Mouse (Mus musculus): ENCODE results near the gene Phox2b. TPM values are rescaled to one million over a fixed set of nuclear protein-coding genes. Genes with fewer than 3 reads are reported as not detected.

Phox2b gene
- polyA plus RNA-seq, 1 experiment: not detected

DNA sequence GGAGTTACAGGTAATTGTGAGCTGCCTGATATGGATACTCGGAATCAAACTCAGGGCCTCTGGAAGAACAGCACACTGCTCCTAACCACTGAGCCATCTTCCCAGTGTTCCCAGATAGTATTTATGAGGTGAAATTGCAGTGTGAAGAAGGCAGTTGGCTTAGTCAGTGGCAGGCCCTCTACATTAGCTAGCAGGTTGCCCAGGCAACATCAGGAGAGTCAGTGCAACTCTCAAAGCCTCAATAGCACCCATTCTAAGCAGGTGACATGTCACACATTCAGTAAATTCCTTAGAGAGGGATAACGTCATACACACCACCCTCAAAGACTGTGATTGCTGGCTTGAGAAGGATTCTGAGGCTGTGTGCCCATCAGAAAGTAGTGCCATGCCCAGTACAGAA is 32.6 kb upstream of the Phox2b start:
- Histone ChIP-seq H3K4me3 (ENCODE audit: low read depth, low read length) (no peak overlapping the region), H3K9ac (ENCODE audit: low read depth, poor library complexity, severe bottlenecking) (no peak overlapping the region), H3K27ac (ENCODE audit: insufficient read depth, low read length) (no peak overlapping the region), H3K4me1 (ENCODE audit: control insufficient read depth, insufficient read depth, low read length) (no peaks in the 10 kb centered on the region), H3K9me3 (replicated peaks; ENCODE audit: control insufficient read depth, insufficient read depth, low read length, poor library complexity, severe bottlenecking) (no peaks in the 10 kb centered on the region; the same call in 1 of the 2 replicates), H3K36me3 (ENCODE audit: control insufficient read depth, insufficient read depth, low read length, poor library complexity, severe bottlenecking) (no peaks in the 10 kb centered on the region), H3K27me3 (ENCODE audit: control insufficient read depth, insufficient read depth, low read length, poor library complexity, severe bottlenecking) (no peaks in the 10 kb centered on the region)
- TF ChIP-seq POLR2A (IDR thresholded peaks at IDR 0.05; ENCODE audit: insufficient read depth, low read length) (no peak), EP300 (IDR thresholded peaks at IDR 0.05; ENCODE audit: insufficient read depth, low read depth, low read length) (no peak), CTCF (IDR thresholded peaks at IDR 0.05; ENCODE audit: low read depth, low read length) (no peak)

DNA sequence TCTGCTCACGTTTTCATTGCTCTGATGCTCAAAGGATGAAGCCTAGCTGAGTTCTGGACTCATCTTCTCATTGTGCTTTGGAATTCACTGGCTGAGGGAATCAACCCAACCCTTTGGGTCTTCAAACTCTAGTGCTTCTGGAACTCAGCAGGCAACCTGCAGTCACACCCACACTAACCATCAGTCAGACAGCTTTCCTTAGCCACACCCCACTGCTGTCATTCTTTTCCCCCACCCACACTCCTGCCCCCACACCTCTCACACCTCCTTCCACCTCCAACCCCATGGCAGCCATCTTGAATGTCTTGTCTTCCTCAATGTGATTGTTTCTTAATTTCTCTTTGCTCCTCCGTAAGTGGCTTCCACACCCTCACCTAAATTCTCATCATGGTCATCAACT is 7.2 kb upstream of the Phox2b start:
- TF ChIP-seq EP300 (IDR thresholded peaks at IDR 0.05; ENCODE audit: insufficient read depth, low read depth, low read length) (no peak), POLR2A (IDR thresholded peaks at IDR 0.05; ENCODE audit: insufficient read depth, low read length) (no peak), CTCF (IDR thresholded peaks at IDR 0.05; ENCODE audit: low read depth, low read length) (no peak)
- no peaks in the 10 kb centered on the region for H3K36me3 ChIP-seq (ENCODE audit: control insufficient read depth, insufficient read depth, low read length, poor library complexity, severe bottlenecking)
- H3K9ac ChIP-seq (ENCODE audit: low read depth, poor library complexity, severe bottlenecking): no peak overlapping the region
- H3K9me3 ChIP-seq (replicated peaks; ENCODE audit: control insufficient read depth, insufficient read depth, low read length, poor library complexity, severe bottlenecking): no peaks in the 10 kb centered on the region
- H3K27me3 ChIP-seq (ENCODE audit: control insufficient read depth, insufficient read depth, low read length, poor library complexity, severe bottlenecking): peaks cover 5% of the 10 kb centered on the region
- H3K4me3 ChIP-seq (ENCODE audit: low read depth, low read length): no peak overlapping the region
- H3K27ac ChIP-seq (ENCODE audit: insufficient read depth, low read length): no peak overlapping the region
- no peaks in the 10 kb centered on the region for H3K4me1 ChIP-seq (ENCODE audit: control insufficient read depth, insufficient read depth, low read length)

DNA sequence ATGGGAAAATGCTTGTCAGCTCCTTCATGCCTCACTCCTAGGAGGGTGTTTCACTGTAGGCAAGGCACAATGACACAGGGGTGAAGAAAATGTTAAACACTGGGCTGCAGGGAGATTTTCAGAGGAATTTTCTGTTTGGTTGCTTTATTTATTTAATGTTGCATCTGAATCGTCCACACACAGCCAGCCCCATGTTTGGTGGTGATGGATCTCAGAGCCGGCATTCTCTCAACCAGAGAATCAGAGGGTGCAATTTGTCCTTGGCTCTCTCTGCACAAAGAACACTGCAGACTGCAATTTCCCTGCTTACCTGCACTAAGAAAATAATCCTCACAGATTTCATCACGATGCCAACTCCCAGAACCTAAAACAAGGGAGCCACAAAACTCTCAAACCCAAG is 3.9 kb upstream of the Phox2b start:
- no peak overlapping the region for H3K27ac ChIP-seq (ENCODE audit: insufficient read depth, low read length)
- H3K9ac ChIP-seq (ENCODE audit: low read depth, poor library complexity, severe bottlenecking): no peak overlapping the region
- no peaks in the 10 kb centered on the region for H3K36me3 ChIP-seq (ENCODE audit: control insufficient read depth, insufficient read depth, low read length, poor library complexity, severe bottlenecking)
- no peak overlapping the region for H3K4me3 ChIP-seq (ENCODE audit: low read depth, low read length)
- TF ChIP-seq EP300 (IDR thresholded peaks at IDR 0.05; ENCODE audit: insufficient read depth, low read depth, low read length) (no peak), CTCF (IDR thresholded peaks at IDR 0.05; ENCODE audit: low read depth, low read length) (no peak), POLR2A (IDR thresholded peaks at IDR 0.05; ENCODE audit: insufficient read depth, low read length) (no peak)
- H3K27me3 ChIP-seq (ENCODE audit: control insufficient read depth, insufficient read depth, low read length, poor library complexity, severe bottlenecking): peaks cover 19% of the 10 kb centered on the region
- H3K4me1 ChIP-seq (ENCODE audit: control insufficient read depth, insufficient read depth, low read length): no peaks in the 10 kb centered on the region
- no peaks in the 10 kb centered on the region for H3K9me3 ChIP-seq (replicated peaks; ENCODE audit: control insufficient read depth, insufficient read depth, low read length, poor library complexity, severe bottlenecking)

DNA sequence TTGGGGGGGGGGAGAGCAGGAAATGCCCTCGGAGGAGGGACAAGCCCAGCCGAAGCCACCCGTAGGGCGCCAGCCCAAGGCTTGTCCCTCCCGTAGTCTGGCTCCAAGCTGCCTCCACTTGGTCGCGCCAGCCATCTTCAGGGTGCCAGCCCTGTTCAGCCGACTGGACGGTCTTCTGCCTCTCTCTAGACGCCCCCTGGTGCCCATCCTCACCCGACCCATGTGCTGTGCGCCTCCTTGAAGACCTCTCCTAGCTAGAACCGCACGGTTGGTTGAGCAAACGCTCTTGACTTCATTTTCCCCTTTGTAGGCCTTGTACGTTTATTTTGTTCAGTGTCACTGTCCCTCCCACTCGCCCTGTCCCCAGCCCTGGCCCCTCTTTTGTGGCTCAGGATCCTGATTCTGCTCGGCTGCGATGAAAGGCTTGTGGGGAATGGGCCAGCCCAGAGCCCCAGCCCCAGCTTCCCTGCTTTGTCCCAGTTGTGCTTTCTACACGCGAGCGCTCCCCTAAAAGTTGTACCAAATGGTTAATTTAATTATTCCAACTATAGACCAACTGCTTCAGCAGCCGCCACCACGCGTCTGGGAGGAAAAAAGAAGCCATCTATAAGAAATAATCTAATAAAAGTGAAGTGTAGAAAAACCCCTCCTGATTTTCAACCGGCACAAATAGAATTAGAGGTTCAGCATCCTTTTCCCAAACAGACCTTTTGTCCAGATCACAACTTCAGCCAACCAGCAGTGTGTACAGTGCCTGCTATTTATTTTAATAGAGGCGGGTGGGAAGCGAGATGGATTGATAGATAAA is 2.9 kb upstream of the Phox2b start:
- H3K9ac ChIP-seq (ENCODE audit: low read depth, poor library complexity, severe bottlenecking): no peak overlapping the region
- H3K4me3 ChIP-seq (ENCODE audit: low read depth, low read length): no peak overlapping the region
- no peak overlapping the region for H3K27ac ChIP-seq (ENCODE audit: insufficient read depth, low read length)
- H3K9me3 ChIP-seq (replicated peaks; ENCODE audit: control insufficient read depth, insufficient read depth, low read length, poor library complexity, severe bottlenecking): no peaks in the 10 kb centered on the region
- H3K27me3 ChIP-seq (ENCODE audit: control insufficient read depth, insufficient read depth, low read length, poor library complexity, severe bottlenecking): peaks cover 29% of the 10 kb centered on the region
- peak; percentile 40 for TF ChIP-seq CTCF (IDR thresholded peaks at IDR 0.05; ENCODE audit: low read depth, low read length)
- no peak for TF ChIP-seq EP300 (IDR thresholded peaks at IDR 0.05; ENCODE audit: insufficient read depth, low read depth, low read length)
- no peaks in the 10 kb centered on the region for H3K36me3 ChIP-seq (ENCODE audit: control insufficient read depth, insufficient read depth, low read length, poor library complexity, severe bottlenecking)
- H3K4me1 ChIP-seq (ENCODE audit: control insufficient read depth, insufficient read depth, low read length): no peaks in the 10 kb centered on the region

DNA sequence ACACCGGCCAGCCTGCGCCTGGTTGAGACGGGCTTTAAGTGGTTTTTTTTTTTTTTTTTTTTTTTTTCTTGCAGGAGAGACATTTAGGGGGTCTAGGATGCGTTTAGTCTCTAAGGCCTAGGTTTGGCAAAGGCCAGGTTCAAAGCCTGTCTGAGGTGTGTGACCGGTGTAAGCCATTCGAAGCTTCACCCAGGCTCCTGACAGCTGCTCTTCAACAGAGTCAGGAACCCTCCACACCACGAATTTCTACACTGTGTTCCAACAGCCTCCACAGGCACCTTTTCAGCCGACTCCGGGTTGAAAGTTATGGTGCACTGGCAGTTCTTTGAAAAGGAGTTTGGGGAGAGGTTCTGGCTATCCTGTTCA is 2.3 kb upstream of the Phox2b start:
- H3K36me3 ChIP-seq (ENCODE audit: control insufficient read depth, insufficient read depth, low read length, poor library complexity, severe bottlenecking): no peaks in the 10 kb centered on the region
- TF ChIP-seq POLR2A (IDR thresholded peaks at IDR 0.05; ENCODE audit: insufficient read depth, low read length) (no peak), EP300 (IDR thresholded peaks at IDR 0.05; ENCODE audit: insufficient read depth, low read depth, low read length) (no peak), CTCF (IDR thresholded peaks at IDR 0.05; ENCODE audit: low read depth, low read length) (no peak)
- peaks cover 33% of the 10 kb centered on the region for H3K27me3 ChIP-seq (ENCODE audit: control insufficient read depth, insufficient read depth, low read length, poor library complexity, severe bottlenecking)
- no peak overlapping the region for H3K4me3 ChIP-seq (ENCODE audit: low read depth, low read length)
- no peaks in the 10 kb centered on the region for H3K9me3 ChIP-seq (replicated peaks; ENCODE audit: control insufficient read depth, insufficient read depth, low read length, poor library complexity, severe bottlenecking)
- H3K27ac ChIP-seq (ENCODE audit: insufficient read depth, low read length): no peak overlapping the region
- H3K4me1 ChIP-seq (ENCODE audit: control insufficient read depth, insufficient read depth, low read length): no peaks in the 10 kb centered on the region
- H3K9ac ChIP-seq (ENCODE audit: low read depth, poor library complexity, severe bottlenecking): no peak overlapping the region

DNA sequence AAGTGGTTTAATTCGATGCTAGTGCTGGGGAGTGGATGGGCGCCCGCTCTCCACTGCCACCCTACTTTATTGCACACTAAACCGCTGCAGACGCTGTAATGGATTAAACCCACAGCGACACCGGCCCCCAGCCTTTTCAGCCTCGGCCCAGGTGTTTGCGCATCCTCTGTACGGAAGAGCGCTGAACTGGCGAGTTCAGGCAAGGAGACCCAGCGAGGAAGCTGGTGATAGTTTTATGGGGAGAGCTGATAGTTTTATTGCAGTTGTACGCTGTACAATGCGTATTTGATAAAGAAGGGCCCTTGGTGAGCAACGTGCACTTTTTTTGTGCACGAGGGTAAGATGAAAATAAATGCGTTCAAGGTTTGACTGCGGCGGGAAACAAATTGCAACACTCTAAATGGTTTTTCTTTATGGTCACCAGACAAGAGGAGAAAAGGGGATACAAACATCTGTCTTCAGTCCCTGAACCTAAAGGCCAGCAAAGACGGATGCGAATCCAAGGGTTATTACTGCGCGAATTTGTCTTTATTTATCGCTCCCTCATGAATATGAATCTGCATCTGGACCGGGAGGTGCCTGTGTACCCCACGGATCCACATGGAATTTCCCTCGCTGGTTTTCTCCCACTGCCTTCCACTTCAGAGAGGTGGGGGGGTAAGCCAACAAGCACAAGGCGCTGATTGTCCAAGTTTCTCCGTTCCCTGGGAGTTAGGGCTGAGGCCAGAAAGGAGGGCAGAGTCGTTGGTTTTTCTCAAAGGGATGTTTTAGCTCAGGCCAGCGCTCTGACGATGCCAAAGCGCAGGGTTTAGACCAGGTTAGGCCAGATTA is 1.7 kb upstream of the Phox2b start:
- H3K4me3 ChIP-seq (ENCODE audit: low read depth, low read length): no peak overlapping the region
- H3K9ac ChIP-seq (ENCODE audit: low read depth, poor library complexity, severe bottlenecking): no peak overlapping the region
- peaks cover 38% of the 10 kb centered on the region for H3K27me3 ChIP-seq (ENCODE audit: control insufficient read depth, insufficient read depth, low read length, poor library complexity, severe bottlenecking)
- H3K4me1 ChIP-seq (ENCODE audit: control insufficient read depth, insufficient read depth, low read length): no peaks in the 10 kb centered on the region
- no peaks in the 10 kb centered on the region for H3K36me3 ChIP-seq (ENCODE audit: control insufficient read depth, insufficient read depth, low read length, poor library complexity, severe bottlenecking)
- TF ChIP-seq EP300 (IDR thresholded peaks at IDR 0.05; ENCODE audit: insufficient read depth, low read depth, low read length) (no peak), POLR2A (IDR thresholded peaks at IDR 0.05; ENCODE audit: insufficient read depth, low read length) (no peak), CTCF (IDR thresholded peaks at IDR 0.05; ENCODE audit: low read depth, low read length) (no peak)
- H3K27ac ChIP-seq (ENCODE audit: insufficient read depth, low read length): no peak overlapping the region
- no peaks in the 10 kb centered on the region for H3K9me3 ChIP-seq (replicated peaks; ENCODE audit: control insufficient read depth, insufficient read depth, low read length, poor library complexity, severe bottlenecking)

Measured in ES-Bruce4 (cell line).